Mouse (Mus musculus) left cerebral cortex, postnatal 4 days (tissue): ENCODE measurements around the gene Megf11. TPM values are rescaled to one million over a fixed set of nuclear protein-coding genes. Genes with fewer than 3 reads are reported as not detected.
"Not testable (repeated sequence)": the region's sequence is repeated elsewhere in the genome, so short reads cannot be mapped to it uniquely, and the experiment has no call there.

Experiments
- DNase-seq: peaks from one replicate; pipeline ENCODE4 v3.0.0-alpha.2; 2022
- intact Hi-C: fragments of 180-260 bp; cut with DNase I; formaldehyde crosslinking; loops from one replicate; pipeline ENCODE4 v1.15.1; 2025
- total RNA-seq, 2 experiments: library from RNA; stranded (reverse); gene quantifications; 2 replicates each; pipeline ENCODE4 v1.2.3; 2021

The Megf11 gene
- total RNA-seq, 2 experiments from 2014 or later: 3.3 to 5.2 TPM

GRCm38 (mm10) chr9:64636961-64637360, 251.5 kb downstream of the Megf11 start:
- peak; percentile 57 for DNase-seq
- intact Hi-C loops: no loop called here

DNA sequence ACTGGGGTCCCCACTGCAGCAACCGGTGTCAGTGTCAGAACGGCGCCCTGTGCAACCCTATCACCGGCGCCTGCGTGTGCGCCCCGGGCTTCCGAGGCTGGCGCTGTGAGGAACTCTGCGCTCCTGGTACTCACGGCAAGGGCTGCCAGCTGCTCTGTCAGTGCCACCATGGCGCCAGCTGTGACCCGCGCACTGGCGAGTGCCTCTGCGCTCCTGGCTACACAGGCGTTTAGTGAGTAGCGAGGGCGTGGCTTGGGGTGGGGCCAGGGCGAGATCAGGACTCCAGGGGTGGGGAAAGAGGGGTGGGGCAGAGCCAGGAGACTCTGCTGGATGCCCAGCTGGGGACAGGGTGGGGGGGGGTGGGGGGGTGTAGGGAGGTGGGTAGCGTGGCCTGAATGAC, 252.8 kb downstream of the Megf11 start:
- intact Hi-C loops: no loop called here
- DNase-seq: peak; percentile 61

GRCm38 (mm10) chr9:64639664-64640063, 254.2 kb downstream of the Megf11 start:
- peak; percentile 56 for DNase-seq
- intact Hi-C loops: loop anchor here (10.0 kb wide), 1 partner anchor 295 kb away; the partner anchor contains the start of gene Dis3l

GRCm38 (mm10) chr9:64644129-64644528, 258.7 kb downstream of the Megf11 start:
- intact Hi-C loops: loop anchor here (10.0 kb wide), 1 partner anchor 299 kb away; the partner anchor contains the start of gene Dis3l

GRCm38 (mm10) chr9:64645462-64645861, 260.0 kb downstream of the Megf11 start:
- no peak for DNase-seq
- intact Hi-C loops: loop anchor here (10.0 kb wide), 1 partner anchor 301 kb away; the partner anchor contains the start of gene Dis3l

More at GRCm38 (mm10) chr9:64644129-64644528, 258.7 kb downstream of the Megf11 start:
- no peak for DNase-seq

DNA sequence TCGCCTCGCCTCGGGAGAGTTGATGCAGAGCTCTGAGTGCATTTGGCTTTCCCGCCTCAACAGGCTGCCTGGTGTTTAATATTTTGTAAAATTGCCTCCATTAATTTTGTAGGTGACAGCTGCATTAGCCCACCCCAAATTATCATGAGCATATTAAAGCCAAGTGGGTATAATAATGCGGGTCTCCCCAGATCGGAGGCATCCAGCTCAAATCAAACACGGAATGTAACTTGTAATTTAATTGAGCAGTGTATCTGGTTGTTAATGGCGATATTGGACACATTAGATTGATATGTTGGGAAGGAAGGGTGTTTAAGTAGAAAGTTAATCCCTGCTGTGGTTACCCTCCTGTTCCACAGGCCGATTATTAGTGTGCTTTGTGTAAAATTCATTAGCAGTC, 264.0 kb downstream of the Megf11 start:
- no peak for DNase-seq
- intact Hi-C loops: loop anchor here (10.0 kb wide), 1 partner anchor 305 kb away; the partner anchor contains the start of gene Dis3l

- intact Hi-C loops: loop anchor here (10.0 kb wide), 1 partner anchor 305 kb away; the partner anchor contains the start of gene Dis3l
- DNase-seq: no peak
Measured at GRCm38 (mm10) chr9:64649892-64650291, 264.5 kb downstream of the Megf11 start.

GRCm38 (mm10) chr9:64651181-64651580, 265.8 kb downstream of the Megf11 start:
- intact Hi-C loops: no loop called here
- no peak for DNase-seq

- intact Hi-C loops: no loop called here
Measured at GRCm38 (mm10) chr9:64651689-64652088, 266.3 kb downstream of the Megf11 start.

GRCm38 (mm10) chr9:64652138-64652537, 266.7 kb downstream of the Megf11 start:
- intact Hi-C loops: no loop called here
- no peak for DNase-seq

More at GRCm38 (mm10) chr9:64651689-64652088, 266.3 kb downstream of the Megf11 start:
- DNase-seq: no peak

DNA sequence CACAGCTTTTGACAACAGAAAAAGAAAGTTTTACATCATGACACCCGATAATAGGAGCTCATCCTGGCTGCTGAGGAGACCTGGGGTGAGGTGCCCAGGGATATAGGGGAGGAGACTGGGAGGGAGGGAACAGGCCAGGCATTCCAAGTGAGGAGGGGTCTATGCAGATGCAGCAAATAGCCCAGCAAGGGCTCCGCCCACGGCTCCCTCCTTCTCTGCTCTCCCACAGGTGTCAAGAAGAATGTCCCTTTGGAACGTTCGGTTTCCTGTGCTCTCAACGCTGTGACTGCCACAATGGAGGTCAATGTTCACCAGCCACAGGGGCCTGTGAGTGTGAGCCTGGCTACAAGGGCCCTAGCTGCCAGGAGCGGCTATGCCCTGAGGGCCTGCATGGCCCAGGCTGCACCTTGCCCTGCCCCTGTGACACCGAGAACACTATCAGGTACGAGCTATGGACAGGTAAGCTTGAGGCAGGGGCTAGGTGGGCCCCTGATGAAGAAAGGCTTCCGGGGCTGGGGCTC, 267.5 kb downstream of the Megf11 start:
- no peak for DNase-seq
- intact Hi-C loops: no loop called here

- no peak for DNase-seq
- intact Hi-C loops: no loop called here
Measured at GRCm38 (mm10) chr9:64654723-64655122, 269.3 kb downstream of the Megf11 start.

DNA sequence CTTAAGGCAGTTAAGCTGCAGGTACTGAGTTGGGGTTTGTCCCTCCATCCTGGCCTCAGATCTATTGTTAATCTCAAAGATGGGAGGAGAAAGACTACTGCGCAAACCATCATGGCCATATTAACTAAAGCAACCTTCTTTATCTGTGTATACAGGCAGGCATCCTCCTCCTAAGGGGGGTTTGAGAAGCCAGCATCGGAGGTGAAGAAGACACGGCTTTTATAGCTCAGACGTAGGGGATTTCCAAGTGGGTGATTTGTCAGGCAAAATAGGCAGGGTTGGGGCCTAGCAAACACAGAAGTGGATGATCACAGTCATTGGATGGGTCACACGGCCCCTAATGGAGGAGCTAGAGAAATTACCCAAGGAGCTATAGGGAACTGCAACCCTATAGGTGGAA, 271.2 kb downstream of the Megf11 start:
- no peak for DNase-seq
- intact Hi-C loops: no loop called here

GRCm38 (mm10) chr9:64660222-64660621, 274.8 kb downstream of the Megf11 start:
- intact Hi-C loops: no loop called here
- no peak for DNase-seq

DNA sequence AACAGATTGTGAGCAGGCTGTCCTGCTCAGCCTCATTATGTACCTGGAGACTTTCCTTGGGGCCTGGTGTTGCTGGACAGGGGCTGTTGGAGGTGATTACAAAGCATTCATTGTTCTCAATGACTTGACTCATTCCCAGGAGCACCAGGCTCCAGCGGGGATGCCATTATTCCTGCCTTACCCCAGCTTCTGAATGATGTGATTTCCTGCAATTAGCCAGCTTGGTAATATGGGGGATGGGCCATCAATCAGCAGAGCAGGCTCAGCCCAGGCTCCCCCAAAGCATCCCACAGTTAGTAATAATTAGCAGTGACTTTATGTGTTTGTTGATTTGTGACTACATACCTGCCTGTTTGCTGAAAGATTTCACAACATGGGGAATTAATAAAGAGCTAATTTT, 279.2 kb downstream of the Megf11 start:
- no peak for DNase-seq
- intact Hi-C loops: no loop called here

- no peak for DNase-seq
- intact Hi-C loops: no loop called here
Measured at GRCm38 (mm10) chr9:64666549-64666948, 281.1 kb downstream of the Megf11 start.

DNA sequence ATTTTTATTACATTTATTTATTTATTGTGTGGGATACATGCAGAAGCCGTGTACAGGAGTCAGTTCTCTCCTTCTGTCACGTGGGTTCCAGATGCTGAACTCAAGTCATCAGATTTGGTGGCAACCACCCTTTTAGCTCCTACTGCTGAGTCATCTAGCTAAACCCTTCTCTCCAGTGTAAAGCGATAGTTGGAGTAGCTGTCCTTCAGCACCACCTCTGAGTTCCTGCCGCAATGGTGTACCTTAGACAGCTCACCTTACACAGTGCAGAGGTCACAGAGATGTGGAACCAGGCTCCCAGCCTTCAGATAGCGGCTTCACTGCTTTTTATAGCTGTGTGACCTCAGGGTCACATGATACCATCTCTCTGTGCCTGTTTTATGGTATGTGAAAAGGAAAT, 282.1 kb downstream of the Megf11 start:
- intact Hi-C loops: no loop called here
- no peak for DNase-seq

DNA sequence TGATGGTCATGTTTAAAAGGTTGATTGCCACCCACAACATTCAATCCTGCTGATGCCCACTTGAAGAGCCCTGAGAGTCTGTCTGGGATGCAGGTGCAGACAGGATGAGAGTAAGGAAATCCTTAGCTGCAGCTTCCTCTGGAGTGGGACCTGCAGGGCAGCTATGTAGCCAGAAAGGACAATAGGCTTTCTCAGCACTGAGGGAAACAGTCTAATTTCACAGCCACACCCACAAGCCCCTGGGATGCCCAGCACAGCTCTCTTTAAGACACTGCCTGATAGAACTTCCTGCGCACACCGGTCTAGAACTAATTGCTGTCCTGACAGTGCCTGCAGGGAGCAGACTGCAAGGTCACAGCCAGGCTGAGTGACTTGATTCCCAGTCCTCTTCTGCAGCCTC, 282.6 kb downstream of the Megf11 start:
- intact Hi-C loops: no loop called here
- DNase-seq: no peak

GRCm38 (mm10) chr9:64671341-64672319, 286.2 kb downstream of the Megf11 start:
- intact Hi-C loops: not testable (repeated sequence)

GRCm38 (mm10) chr9:64687122-64688014, 301.9 kb downstream of the Megf11 start:
- no peak for DNase-seq
- intact Hi-C loops: no loop called here

More at GRCm38 (mm10) chr9:64671341-64672319, 286.2 kb downstream of the Megf11 start:
- DNase-seq: not testable (repeated sequence)

GRCm38 (mm10) chr9:64688015-64688394, 302.6 kb downstream of the Megf11 start:
- DNase-seq: no peak
- intact Hi-C loops: no loop called here
